Mouse (Mus musculus): ENCODE results near the gene Dtx2. TPM values are rescaled to one million over a fixed set of nuclear protein-coding genes. Genes with fewer than 3 reads are reported as not detected.

The Dtx2 gene
- polyA plus RNA-seq, 1 experiment from 2014 or later = 37.9 TPM

DNA sequence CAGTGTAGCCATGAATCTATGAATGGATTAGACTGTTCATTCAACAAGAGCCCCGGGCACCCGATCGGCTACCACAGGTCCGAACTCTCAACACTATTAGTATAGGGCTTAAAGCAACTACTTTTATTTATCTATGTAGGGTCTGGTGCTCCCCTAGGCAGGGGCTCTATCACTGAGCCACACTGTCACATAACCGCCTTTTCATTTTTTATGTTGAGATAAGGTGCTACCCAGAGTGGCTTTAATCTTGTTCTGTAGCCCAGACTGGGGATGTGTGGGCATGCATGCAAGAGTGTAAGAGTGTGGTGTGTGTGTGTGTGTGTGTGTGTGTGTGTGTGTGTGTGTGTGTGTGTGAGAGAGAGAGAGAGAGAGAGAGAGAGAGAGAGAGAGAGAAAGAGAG lies 83.5 kb downstream of the Dtx2 start:
- Histone ChIP-seq H3K4me3 (no peak overlapping the region), H3K27ac (no peak overlapping the region), H3K4me2 (replicated peaks) (no peak overlapping the region), H3K9me3 (no peaks in the 10 kb centered on the region), H3K27me3 (no peaks in the 10 kb centered on the region), H3K9ac (no peak overlapping the region), H3K4me1 (peaks cover 9% of the 10 kb centered on the region), H3K36me3 (no peaks in the 10 kb centered on the region)
- ATAC-seq (ENCODE audit: low FRiP score, low read depth) = no peak
- WGBS = 93% methylated on average over 5 of the region's 5 CpGs

DNA sequence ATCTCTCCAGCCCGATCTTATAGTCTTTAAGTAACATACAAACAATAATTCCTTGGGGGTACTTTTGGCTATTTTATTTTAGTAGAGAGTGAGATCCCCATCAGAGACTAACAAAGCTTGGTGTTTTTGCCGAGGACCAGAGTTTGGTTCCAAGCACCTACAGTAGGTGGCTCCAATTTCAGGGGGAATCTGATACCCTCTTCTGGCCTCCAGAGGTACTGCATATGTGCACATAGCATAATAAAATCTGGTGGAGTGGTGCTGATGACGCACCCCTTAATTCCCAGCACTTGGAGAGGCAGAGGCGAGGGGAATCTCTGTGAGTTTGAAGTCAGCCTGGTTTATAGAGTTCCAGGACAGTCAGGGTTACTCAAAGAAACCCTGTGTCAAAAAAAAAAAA lies 87.7 kb downstream of the Dtx2 start:
- peaks cover 19% of the 10 kb centered on the region for H3K4me1 ChIP-seq
- no peaks in the 10 kb centered on the region for H3K9me3 ChIP-seq
- 82% methylated on average over 4 of the region's 4 CpGs for WGBS
- peaks cover 18% of the 10 kb centered on the region for H3K27me3 ChIP-seq
- H3K4me3 ChIP-seq = no peak overlapping the region
- no peak overlapping the region for H3K4me2 ChIP-seq (replicated peaks)
- H3K9ac ChIP-seq = no peak overlapping the region
- no peaks in the 10 kb centered on the region for H3K36me3 ChIP-seq
- H3K27ac ChIP-seq = no peak overlapping the region
- ATAC-seq (ENCODE audit: low FRiP score, low read depth) = no peak

Other genes starting within 250 kb of the Dtx2 start
- 0.37 TPM in 1 of 2 replicates, not detected in the other for gene Styxl1, start 216.4 kb upstream of the Dtx2 start, polyA plus RNA-seq (2015; fragmentation: Nextera tagmentation; extraction: Ambion mirVana)
- gene Mdh2, start 216.3 kb upstream of the Dtx2 start, polyA plus RNA-seq (2015; fragmentation: Nextera tagmentation; extraction: Ambion mirVana) = 449 and 457 TPM in 2 replicates
- gene Srrm3, start 187.9 kb upstream of the Dtx2 start, polyA plus RNA-seq (2015; fragmentation: Nextera tagmentation; extraction: Ambion mirVana) = 0.19 and 0.38 TPM in 2 replicates
- 134 and 150 TPM in 2 replicates for gene Hspb1, start 106.9 kb upstream of the Dtx2 start, polyA plus RNA-seq (2015; fragmentation: Nextera tagmentation; extraction: Ambion mirVana)
- gene Ywhag, start 60.2 kb upstream of the Dtx2 start, polyA plus RNA-seq (2015; fragmentation: Nextera tagmentation; extraction: Ambion mirVana) = 155 and 168 TPM in 2 replicates
- 4.4 and 4.5 TPM in 2 replicates for gene Ssc4d, start 20.3 kb upstream of the Dtx2 start, polyA plus RNA-seq (2015; fragmentation: Nextera tagmentation; extraction: Ambion mirVana)
- 0.22 and 0.47 TPM in 2 replicates for gene Zp3, start 14.7 kb upstream of the Dtx2 start, polyA plus RNA-seq (2015; fragmentation: Nextera tagmentation; extraction: Ambion mirVana)
- 0.14 and 0.15 TPM in 2 replicates for gene Upk3b, start 43.7 kb downstream of the Dtx2 start, polyA plus RNA-seq (2015; fragmentation: Nextera tagmentation; extraction: Ambion mirVana)
- 2.2 and 3.5 TPM in 2 replicates for gene Upk3bl, start 59.7 kb downstream of the Dtx2 start, polyA plus RNA-seq (2015; fragmentation: Nextera tagmentation; extraction: Ambion mirVana)
- 17.0 and 18.5 TPM in 2 replicates for gene Rasa4, start 89.1 kb downstream of the Dtx2 start, polyA plus RNA-seq (2015; fragmentation: Nextera tagmentation; extraction: Ambion mirVana)
- gene Polr2j, start 121.8 kb downstream of the Dtx2 start, polyA plus RNA-seq (2015; fragmentation: Nextera tagmentation; extraction: Ambion mirVana) = 233 and 254 TPM in 2 replicates
- gene Lrwd1, start 141.3 kb downstream of the Dtx2 start, polyA plus RNA-seq (2015; fragmentation: Nextera tagmentation; extraction: Ambion mirVana) = 44.6 and 45.4 TPM in 2 replicates
- 28.0 and 29.7 TPM in 2 replicates for gene Alkbh4, start 141.3 kb downstream of the Dtx2 start, polyA plus RNA-seq (2015; fragmentation: Nextera tagmentation; extraction: Ambion mirVana)
- 11.1 and 11.9 TPM in 2 replicates for gene Orai2, start 175.9 kb downstream of the Dtx2 start, polyA plus RNA-seq (2015; fragmentation: Nextera tagmentation; extraction: Ambion mirVana)
- gene Prkrip1, start 204.2 kb downstream of the Dtx2 start, polyA plus RNA-seq (2015; fragmentation: Nextera tagmentation; extraction: Ambion mirVana) = 55.3 and 60.1 TPM in 2 replicates